Mouse (Mus musculus): Measurements from ENCODE around the gene Reep3.
A peak's percentile ranks its signal among the peaks of the same experiment; 100 is the strongest.

Reep3 gene

GRCm38 (mm10) chr10:66973274-66973673 lies 123.5 kb downstream of the Reep3 start:
- no peak for DNase-seq (ENCODE audit: low spot score)

- no peak for DNase-seq (ENCODE audit: low spot score)
Measured at GRCm38 (mm10) chr10:66970336-66971115, 126.2 kb downstream of the Reep3 start.

GRCm38 (mm10) chr10:66969581-66969980 lies 127.2 kb downstream of the Reep3 start:
- DNase-seq (ENCODE audit: low spot score): no peak

GRCm38 (mm10) chr10:66969081-66969480 lies 127.7 kb downstream of the Reep3 start:
- DNase-seq (ENCODE audit: low spot score): no peak

- no peak for DNase-seq (ENCODE audit: low spot score)
Measured at GRCm38 (mm10) chr10:66968541-66968940, 128.2 kb downstream of the Reep3 start.

GRCm38 (mm10) chr10:66966391-66967109 lies 130.2 kb downstream of the Reep3 start:
- peak; percentile 59 for DNase-seq (ENCODE audit: low spot score)

GRCm38 (mm10) chr10:66960136-66960535 lies 136.6 kb downstream of the Reep3 start:
- no peak for DNase-seq (ENCODE audit: low spot score)
